Mouse (Mus musculus) urinary bladder, postnatal 25 days (tissue): ENCODE measurements around the gene Cox5b.

ENCODE experiments used
- DNase-seq: peaks from one replicate; pipeline ENCODE4 v3.0.0; 2022; ENCODE audit warnings: low spot score

The Cox5b gene

GRCm38 (mm10) chr1:36683810-36684467 lies 7.3 kb upstream of the Cox5b start:
- DNase-seq = peak; percentile 67

- DNase-seq = no peak
Observed at GRCm38 (mm10) chr1:36690671-36691235, 496 bp upstream of the Cox5b start.

- no peak for DNase-seq
Observed at GRCm38 (mm10) chr1:36694871-36695270, 3.6 kb downstream of the Cox5b start.

- DNase-seq = no peak
Observed at GRCm38 (mm10) chr1:36696411-36696810, 5.2 kb downstream of the Cox5b start.

GRCm38 (mm10) chr1:36697030-36697429 lies 5.8 kb downstream of the Cox5b start:
- DNase-seq = no peak

- no peak for DNase-seq
Observed at GRCm38 (mm10) chr1:36707166-36707565, 15.9 kb downstream of the Cox5b start.

- DNase-seq = no peak
Observed at GRCm38 (mm10) chr1:36707797-36708196, 16.5 kb downstream of the Cox5b start.

GRCm38 (mm10) chr1:36708626-36709025 lies 17.4 kb downstream of the Cox5b start:
- DNase-seq = no peak

- peak; percentile 15 for DNase-seq
Observed at GRCm38 (mm10) chr1:36709055-36709853, 18.0 kb downstream of the Cox5b start.

GRCm38 (mm10) chr1:36709854-36710280 lies 18.6 kb downstream of the Cox5b start, which contains the start of gene 4933424G06Rik:
4933424G06Rik (plus strand) TSS chr1:36710149.
- peak; percentile 97 for DNase-seq

GRCm38 (mm10) chr1:36711104-36711503 lies 19.9 kb downstream of the Cox5b start:
- DNase-seq = no peak

- no peak for DNase-seq
Observed at GRCm38 (mm10) chr1:36714311-36714710, 23.1 kb downstream of the Cox5b start, which contains the start of gene Actr1b. Actr1b (minus strand) TSS chr1:36714422.

- no peak for DNase-seq
Observed at GRCm38 (mm10) chr1:36718786-36719185, 27.5 kb downstream of the Cox5b start.

GRCm38 (mm10) chr1:36723146-36724056 lies 32.2 kb downstream of the Cox5b start:
- no peak for DNase-seq

GRCm38 (mm10) chr1:36724057-36724431 lies 32.8 kb downstream of the Cox5b start:
- no peak for DNase-seq

- peak; percentile 74 for DNase-seq
Observed at GRCm38 (mm10) chr1:36737300-36737699, 46.1 kb downstream of the Cox5b start.

GRCm38 (mm10) chr1:36739231-36739630 lies 48.0 kb downstream of the Cox5b start:
- no peak for DNase-seq

- no peak for DNase-seq
Observed at GRCm38 (mm10) chr1:36743046-36743445, 51.8 kb downstream of the Cox5b start.
